Mouse (Mus musculus) urinary bladder, postnatal 10 days (tissue): ENCODE data around the gene Fzd5.

Experiments
- DNase-seq: peaks from one replicate; pipeline ENCODE4 v3.0.0; 2022; ENCODE audit warnings: low spot score

Fzd5 gene

DNA sequence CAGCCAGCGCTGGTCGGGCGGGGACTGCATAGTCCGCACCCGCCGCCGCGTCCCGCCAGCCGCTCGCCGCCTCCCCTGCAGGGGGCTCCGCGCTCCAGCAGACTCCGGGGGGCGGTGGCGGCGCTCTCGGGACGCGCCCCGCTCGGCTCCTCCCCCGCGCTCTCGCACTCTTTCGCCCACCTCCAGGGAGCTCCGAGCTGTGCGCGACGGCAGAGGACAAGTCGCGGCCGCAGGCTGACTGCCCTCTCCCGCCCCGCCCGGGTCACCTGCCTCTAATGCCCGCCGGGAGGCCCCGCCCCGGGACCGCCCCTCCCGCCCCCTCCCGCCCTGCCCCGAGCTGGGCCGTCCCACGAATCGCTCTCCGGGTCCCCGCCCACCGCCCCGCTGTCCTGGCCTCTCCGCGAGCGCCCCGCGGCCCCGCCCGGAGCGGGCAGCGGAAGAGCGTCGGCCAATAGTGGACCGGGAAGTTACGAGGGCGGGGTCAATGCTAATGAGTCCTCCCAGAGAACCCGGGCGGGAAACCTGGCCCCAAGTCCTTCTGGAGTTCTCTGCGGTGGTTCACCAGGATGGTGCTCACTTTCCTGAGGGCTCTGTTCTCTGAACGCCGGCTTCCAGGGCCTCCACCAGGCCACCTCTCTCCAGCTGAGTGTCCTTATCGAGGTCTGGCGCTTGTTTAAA is at the start of gene Fzd5:
Fzd5 (minus strand) TSS at position 250 of the 678 bp plus-strand sequence.
- DNase-seq: peak; percentile 76

DNA sequence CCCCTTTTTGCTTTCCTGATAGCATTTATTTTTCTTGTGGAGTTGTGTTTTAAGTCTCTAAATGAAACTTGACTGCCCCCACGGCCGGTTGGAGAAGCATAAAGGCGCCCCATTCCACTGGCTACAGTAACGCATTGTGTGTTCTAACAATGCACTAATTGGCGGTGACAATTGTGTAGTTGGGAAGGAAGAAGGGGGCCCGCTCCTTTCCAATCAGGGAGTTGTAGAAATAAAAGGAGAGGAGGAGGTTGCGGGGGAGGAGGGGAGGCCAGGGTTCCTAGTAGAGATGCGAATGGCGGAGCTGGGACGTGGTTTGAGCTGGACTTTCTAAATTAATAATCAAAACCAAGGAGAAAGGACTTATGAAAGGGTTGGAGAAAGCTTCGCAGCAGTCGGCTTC is 42.3 kb upstream of the Fzd5 start:
- no peak for DNase-seq

DNA sequence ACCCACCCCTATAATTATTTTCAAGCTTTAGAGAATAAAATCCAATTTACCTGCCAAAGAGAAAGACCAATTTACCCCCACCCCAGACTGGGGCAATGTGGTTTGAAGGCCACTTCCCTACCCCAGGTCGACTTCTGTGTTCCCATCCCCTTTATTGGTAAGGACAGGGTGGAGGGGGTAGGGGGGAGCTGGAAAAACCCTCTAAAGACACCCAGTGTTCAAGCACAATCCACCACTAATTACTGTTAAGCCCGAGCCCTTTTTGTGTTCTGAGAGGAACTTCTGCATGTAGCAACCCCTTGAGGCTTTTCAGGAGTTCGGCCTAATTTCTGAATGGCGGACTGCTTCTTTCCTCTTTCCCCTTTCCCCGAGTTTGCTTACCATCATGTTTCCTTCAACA is 41.9 kb upstream of the Fzd5 start:
- no peak for DNase-seq

DNA sequence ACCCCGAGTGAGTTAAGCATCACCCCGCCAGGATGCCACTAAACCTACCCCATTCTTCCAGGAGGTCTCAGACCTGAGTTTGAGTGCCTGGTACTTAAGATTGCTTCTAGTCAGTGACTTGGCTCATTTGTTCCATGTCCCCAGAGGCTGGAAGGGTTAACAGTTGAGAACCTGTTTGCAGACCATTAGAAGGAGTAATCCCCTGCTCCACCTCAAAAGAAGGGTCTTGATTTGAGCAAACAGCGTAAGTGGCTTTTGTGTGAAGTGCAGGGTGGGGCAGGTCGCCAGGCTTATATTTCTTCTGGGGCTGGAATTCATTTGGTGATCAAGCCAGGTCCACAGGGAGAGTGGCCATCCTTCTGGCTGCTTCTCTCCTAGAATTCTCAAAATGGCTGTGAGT is 35.8 kb upstream of the Fzd5 start:
- DNase-seq: no peak

GRCm38 (mm10) chr1:64770169-64770568 is 32.6 kb upstream of the Fzd5 start:
- DNase-seq: no peak

DNA sequence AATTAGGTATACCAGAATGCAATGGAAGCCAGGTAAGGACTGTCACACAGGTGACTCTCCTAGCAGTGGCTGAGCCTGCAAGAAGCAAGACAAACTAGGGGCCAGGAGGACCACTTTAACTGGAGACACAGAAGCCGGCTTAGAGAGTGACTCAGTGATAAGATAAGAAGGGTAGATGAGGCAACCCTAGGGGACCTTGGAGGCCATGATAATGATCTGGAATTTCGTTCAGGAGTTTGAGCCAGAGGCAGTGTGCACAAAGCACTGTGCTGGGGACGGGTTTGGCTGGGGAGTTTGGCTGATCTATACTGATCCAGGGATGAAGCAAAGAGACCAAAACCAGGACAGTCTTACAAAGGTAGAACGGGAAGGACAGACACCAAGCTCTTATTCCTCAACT is 24.1 kb upstream of the Fzd5 start:
- DNase-seq: no peak

DNA sequence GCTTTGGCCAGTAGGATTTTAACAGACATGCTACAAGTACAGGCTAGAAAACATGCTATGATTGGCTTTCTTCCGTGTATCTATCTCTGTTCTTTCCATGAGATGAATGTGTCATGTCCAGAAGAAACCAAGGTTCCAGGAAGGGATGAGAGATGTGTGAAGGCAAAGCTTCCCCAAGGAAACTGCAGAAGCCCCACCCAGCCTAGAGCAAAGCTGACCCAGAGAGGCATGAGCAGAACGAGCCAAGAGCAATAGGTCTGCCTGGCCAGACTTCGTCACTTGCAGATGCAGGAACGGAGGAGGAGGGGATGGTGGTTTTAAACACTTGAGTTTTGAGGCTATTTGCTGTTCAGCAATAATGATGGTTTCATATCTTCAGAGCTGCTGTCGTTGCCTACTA is 20.2 kb upstream of the Fzd5 start:
- no peak for DNase-seq

- no peak for DNase-seq
Measured at GRCm38 (mm10) chr1:64757254-64757653, 19.7 kb upstream of the Fzd5 start.

DNA sequence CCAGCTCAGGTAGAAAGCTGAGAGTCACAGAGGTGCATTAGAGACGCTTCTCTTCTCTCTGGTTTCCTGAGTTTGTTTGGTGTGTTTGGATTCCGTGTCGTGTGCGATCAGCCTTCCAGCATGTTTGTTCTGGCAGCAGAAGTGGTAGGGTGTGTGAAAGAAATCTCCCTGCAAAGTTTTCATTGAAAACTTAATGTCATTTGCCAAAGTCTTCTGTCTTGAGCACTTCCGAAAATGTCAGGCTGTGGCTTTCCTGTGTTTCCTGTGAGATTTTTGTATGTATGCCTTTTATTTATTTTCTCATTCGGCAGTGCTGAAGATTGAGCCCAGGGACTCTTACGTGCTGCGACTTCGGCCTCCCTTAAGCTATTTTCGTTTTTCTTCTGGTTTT is 19.1 kb upstream of the Fzd5 start:
- DNase-seq: no peak

DNA sequence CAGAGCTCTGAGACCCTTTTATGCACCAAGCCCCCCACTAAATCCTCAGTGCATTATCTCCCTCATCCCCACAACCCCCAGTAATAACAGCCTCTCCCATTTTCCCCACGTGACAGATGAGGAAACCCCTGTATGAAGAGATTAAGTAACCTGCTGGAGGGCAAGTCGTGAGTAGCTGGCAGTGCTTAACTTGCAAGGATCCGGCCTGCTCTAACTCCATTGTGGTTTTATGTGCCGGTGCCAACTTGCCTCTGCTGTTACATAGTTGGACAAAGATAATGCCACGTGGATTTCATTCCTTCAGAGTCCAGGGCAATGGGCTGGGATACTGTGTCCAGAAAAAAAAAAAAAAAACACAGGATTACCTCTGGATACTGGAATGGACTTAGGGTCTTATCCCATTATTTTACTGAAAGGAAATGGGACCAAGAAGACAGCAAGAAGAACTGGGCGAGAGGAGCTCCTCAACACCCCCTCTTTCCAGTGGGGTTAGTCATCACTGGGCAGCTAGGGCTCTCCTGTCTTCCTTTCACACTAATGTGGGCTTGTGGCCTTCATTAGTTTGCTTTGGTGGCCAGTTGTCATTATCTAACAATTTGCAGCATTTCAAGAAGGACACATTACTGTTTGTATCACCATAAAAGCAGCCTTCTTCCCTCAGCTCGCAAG is 18.6 kb upstream of the Fzd5 start:
- DNase-seq: no peak

GRCm38 (mm10) chr1:64754658-64755057 is 17.1 kb upstream of the Fzd5 start:
- no peak for DNase-seq

DNA sequence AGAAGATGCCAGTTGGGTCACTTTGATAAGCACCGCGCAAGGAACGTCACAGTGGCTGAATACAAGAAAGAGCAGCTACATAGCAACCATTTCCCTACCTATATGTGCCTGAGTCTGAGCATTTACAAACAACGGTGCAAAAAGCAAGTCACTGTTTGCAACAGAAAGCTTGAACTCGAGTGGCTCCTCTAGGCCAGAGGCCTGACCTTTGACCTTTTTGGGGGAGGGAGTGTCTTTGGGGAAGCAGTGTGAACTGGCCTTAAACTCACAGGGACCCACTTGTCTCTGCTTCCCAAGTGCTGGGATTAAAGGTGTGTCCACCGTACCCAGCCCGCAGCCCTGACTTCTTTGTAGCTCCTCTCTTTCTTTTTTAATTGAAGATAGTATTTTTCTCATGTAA is 16.1 kb upstream of the Fzd5 start:
- no peak for DNase-seq

GRCm38 (mm10) chr1:64753109-64753508 is 15.6 kb upstream of the Fzd5 start:
- no peak for DNase-seq

- no peak for DNase-seq
Measured at GRCm38 (mm10) chr1:64744616-64745015, 7.1 kb upstream of the Fzd5 start.

GRCm38 (mm10) chr1:64742741-64743408 is 5.3 kb upstream of the Fzd5 start:
- no peak for DNase-seq

DNA sequence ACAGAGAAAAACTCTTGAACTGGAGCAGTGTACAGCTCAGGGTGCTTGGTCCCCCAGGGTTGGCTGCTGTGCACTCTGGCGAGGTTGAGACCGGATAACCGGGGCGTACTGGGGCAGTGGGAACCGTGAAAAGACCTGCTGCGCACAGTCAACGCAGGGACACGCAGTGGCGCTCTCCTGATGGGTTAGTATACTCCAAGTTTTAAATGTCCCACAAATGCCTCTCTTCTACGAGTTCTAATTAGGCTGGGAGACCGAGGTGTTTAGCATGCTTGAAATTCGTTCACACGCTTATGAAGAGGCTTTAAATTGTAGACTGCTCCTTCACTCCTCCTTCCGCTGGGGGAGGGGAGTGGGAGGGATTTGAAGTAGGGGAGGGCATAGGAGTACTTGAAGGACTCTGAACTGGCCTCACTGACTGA is 1.1 kb upstream of the Fzd5 start:
- DNase-seq: no peak

GRCm38 (mm10) chr1:64738180-64738555 is 617 bp upstream of the Fzd5 start:
- DNase-seq: no peak

- no peak for DNase-seq
Measured at GRCm38 (mm10) chr1:64736681-64737501, 660 bp downstream of the Fzd5 start.

GRCm38 (mm10) chr1:64735781-64736680 is 1.5 kb downstream of the Fzd5 start:
- no peak for DNase-seq

- DNase-seq: no peak
Measured at GRCm38 (mm10) chr1:64734771-64735750, 2.5 kb downstream of the Fzd5 start.
